Mouse (Mus musculus): ENCODE results near the gene Aebp1.

Gene Aebp1

GRCm38 (mm10) chr11:5897839-5898238 lies 36.1 kb downstream of the Aebp1 start:
- no peak for DNase-seq

- DNase-seq: no peak
Measured at GRCm38 (mm10) chr11:5898531-5898930, 36.8 kb downstream of the Aebp1 start, which contains the start of gene Myl7. TSS of gene Myl7 (minus strand) at chr11:5898782.

GRCm38 (mm10) chr11:5899286-5899685 lies 37.5 kb downstream of the Aebp1 start:
- no peak for DNase-seq

GRCm38 (mm10) chr11:5901320-5901719 lies 39.6 kb downstream of the Aebp1 start:
- no peak for DNase-seq

- DNase-seq: no peak
Measured at GRCm38 (mm10) chr11:5901950-5902349, 40.2 kb downstream of the Aebp1 start.

GRCm38 (mm10) chr11:5902390-5902789 lies 40.6 kb downstream of the Aebp1 start:
- DNase-seq: no peak

GRCm38 (mm10) chr11:5903844-5904243 lies 42.1 kb downstream of the Aebp1 start:
- DNase-seq: no peak

GRCm38 (mm10) chr11:5904357-5904756 lies 42.6 kb downstream of the Aebp1 start:
- no peak for DNase-seq

- DNase-seq: no peak
Measured at GRCm38 (mm10) chr11:5904871-5905270, 43.1 kb downstream of the Aebp1 start.

GRCm38 (mm10) chr11:5905778-5906518 lies 44.2 kb downstream of the Aebp1 start:
- DNase-seq: no peak

GRCm38 (mm10) chr11:5907096-5907495 lies 45.3 kb downstream of the Aebp1 start:
- no peak for DNase-seq

GRCm38 (mm10) chr11:5908642-5909041 lies 46.9 kb downstream of the Aebp1 start:
- no peak for DNase-seq

- DNase-seq: peak; percentile 52 to 62
Measured at GRCm38 (mm10) chr11:5912635-5913034, 50.9 kb downstream of the Aebp1 start.

GRCm38 (mm10) chr11:5913256-5913655 lies 51.5 kb downstream of the Aebp1 start:
- no peak for DNase-seq

GRCm38 (mm10) chr11:5913936-5914335 lies 52.2 kb downstream of the Aebp1 start:
- DNase-seq: no peak

- DNase-seq: no peak
Measured at GRCm38 (mm10) chr11:5914940-5915339, 53.2 kb downstream of the Aebp1 start.

GRCm38 (mm10) chr11:5915429-5916177 lies 53.9 kb downstream of the Aebp1 start:
- no peak for DNase-seq

GRCm38 (mm10) chr11:5916178-5916548 lies 54.4 kb downstream of the Aebp1 start:
- DNase-seq: no peak

- no peak for DNase-seq
Measured at GRCm38 (mm10) chr11:5918111-5918510, 56.4 kb downstream of the Aebp1 start.

- no peak for DNase-seq
Measured at GRCm38 (mm10) chr11:5919606-5920005, 57.9 kb downstream of the Aebp1 start.

- DNase-seq: peak; percentile 16 to 24
Measured at GRCm38 (mm10) chr11:5920323-5920960, 58.7 kb downstream of the Aebp1 start.

Data from B cell, adult 2 months (primary cell).